Mouse (Mus musculus): ENCODE data around the gene Nppb. TPM values are rescaled to one million over a fixed set of nuclear protein-coding genes. Genes with fewer than 3 reads are reported as not detected.

Nppb gene
- not detected in 2 replicates for total RNA-seq (2014; rRNA removed)
- polyA plus RNA-seq (2015; fragmentation: Nextera tagmentation; extraction: Ambion mirVana): 0.21 TPM in 1 of 2 replicates, not detected in the other

DNA sequence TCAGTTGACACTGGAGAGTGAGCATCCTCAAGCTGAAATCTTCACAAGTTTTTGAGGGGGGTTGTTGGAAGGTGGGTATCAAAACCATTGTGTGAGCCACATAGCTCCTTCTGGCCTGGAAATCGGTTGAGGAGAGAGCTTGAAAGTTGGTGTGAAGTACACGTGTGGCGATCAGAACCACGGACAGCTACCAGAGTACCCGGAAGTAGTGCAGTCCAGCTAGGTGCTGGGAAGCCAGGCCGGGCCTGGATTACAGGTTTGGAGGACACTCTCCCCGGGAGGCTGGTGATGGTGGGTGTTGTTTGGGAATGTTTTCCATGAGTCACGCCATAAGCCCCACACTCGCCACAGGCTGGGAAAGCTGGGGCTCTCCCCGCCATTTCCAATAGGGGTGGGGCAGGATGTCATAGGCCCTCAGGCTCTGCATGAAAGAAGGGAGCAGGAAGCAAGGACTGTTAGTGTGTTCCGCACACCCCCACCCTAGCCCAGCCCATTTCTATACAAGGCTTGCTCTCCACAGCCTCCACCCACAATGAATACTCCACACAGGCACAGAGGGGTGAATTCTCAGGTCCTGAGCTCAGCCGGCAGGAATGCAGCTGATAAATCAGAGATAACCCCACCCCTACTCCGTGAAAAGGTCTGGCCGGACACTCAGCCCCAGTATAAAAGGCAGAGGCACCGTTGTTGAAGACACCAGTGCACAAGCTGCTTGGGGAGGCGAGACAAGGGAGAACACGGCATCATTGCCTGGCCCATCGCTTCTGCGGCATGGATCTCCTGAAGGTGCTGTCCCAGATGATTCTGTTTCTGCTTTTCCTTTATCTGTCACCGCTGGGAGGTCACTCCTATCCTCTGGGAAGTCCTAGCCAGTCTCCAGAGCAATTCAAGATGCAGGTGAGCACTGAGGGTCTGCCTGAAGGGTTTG, at the start of gene Nppb:
TSS of gene Nppb (plus strand) at position 584 of the 928 bp plus-strand sequence.
- Histone ChIP-seq H3K4me3 (ENCODE audit: low read depth, low read length) (no peak within 1 kb of the TSS), H3K4me2 (ENCODE audit: low read depth) (no peak within 1 kb of the TSS), H3K4me1 (ENCODE audit: insufficient read depth) (no peaks in the 10 kb centered on the region), H3K27me3 (ENCODE audit: insufficient read depth, low read length) (no peaks in the 10 kb centered on the region), H3K9ac (no peak within 1 kb of the TSS), H3K27ac (ENCODE audit: low read depth, low read length) (no peak within 1 kb of the TSS), H3K9me3 (ENCODE audit: low read length) (no peaks in the 10 kb centered on the region), H3K36me3 (ENCODE audit: insufficient read depth) (no peaks in the 10 kb centered on the region)
- WGBS: 39% methylated on average over 20 of the region's 20 CpGs
- no peak for DNase-seq
- no peak; the same call in 1 of the 2 replicates for ATAC-seq
- TF ChIP-seq CTCF (IDR thresholded peaks at IDR 0.05; ENCODE audit: low read depth): no peak

DNA sequence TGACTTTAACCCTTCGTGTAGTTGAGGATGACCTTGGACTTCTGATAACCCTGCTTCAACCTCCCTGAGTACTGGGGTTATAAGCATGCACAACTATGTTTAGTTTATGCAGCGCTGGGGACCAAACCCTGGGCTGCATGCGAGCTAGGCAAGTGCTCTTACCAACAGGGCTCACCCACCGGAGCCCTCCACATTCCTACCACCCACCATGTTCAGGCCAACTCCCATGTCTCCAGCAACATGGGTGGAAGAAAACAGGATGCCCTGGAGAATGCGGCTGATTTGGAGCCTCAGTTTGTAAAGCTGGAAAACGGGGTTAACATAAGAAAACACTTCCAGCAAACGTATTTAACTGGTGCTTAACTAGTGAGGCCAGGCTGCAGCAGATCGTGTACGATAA, 49.7 kb upstream of the Nppb start:
- no peak for TF ChIP-seq CTCF (IDR thresholded peaks at IDR 0.05; ENCODE audit: low read depth)
- Histone ChIP-seq H3K4me2 (ENCODE audit: low read depth) (peak overlapping the region; percentile 87), H3K4me3 (ENCODE audit: low read depth, low read length) (peak overlapping the region; percentile 46), H3K9me3 (ENCODE audit: low read length) (no peaks in the 10 kb centered on the region), H3K27me3 (ENCODE audit: insufficient read depth, low read length) (no peaks in the 10 kb centered on the region), H3K27ac (ENCODE audit: low read depth, low read length) (no peak overlapping the region), H3K36me3 (ENCODE audit: insufficient read depth) (no peaks in the 10 kb centered on the region), H3K9ac (peak overlapping the region; percentile 43), H3K4me1 (ENCODE audit: insufficient read depth) (peaks cover 4% of the 10 kb centered on the region; the same call in 1 of the 2 replicates)
- ATAC-seq: no peak
- 21% methylated on average over 9 of the region's 9 CpGs for WGBS
- DNase-seq: no peak

DNA sequence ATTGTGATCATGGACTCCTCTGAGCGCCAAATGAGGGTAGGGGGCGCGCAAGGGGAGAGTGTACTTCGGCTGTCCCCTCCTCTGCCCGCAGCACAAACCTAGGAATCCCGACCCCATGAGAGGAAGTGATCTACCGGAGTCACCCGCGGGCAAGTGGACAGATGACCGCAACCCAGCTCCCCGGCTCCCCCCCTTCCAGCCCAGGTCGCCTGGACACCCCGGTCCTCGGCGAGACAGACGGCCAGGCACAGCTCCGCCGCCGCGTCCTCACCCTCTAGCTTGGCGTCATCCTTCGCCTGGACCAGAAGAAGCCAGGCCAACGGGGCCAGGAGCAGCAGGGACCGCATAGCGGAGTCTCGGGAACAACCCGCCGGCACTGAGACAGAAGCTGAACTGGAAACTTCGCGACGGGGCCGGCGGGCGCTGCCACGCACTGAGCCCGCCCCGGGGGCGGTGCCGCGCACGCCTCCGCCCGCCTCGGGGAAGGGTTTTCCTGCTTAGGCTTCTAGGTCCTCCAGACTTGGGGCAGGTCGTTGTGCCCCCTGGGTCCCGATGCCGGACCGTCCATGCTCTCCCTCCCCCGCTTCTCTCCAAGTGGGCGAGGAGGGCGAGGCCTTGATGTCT, 49.1 kb upstream of the Nppb start, which contains the start of gene Plod1:
TSS of gene Plod1 (minus strand) at position 437 of the 624 bp plus-strand sequence.
- 1% methylated on average over 51 of the region's 51 CpGs for WGBS
- no peak within 1 kb of the TSS for H3K27ac ChIP-seq (ENCODE audit: low read depth, low read length)
- peak within 1 kb of the TSS; percentile 43 for H3K9ac ChIP-seq

DNA sequence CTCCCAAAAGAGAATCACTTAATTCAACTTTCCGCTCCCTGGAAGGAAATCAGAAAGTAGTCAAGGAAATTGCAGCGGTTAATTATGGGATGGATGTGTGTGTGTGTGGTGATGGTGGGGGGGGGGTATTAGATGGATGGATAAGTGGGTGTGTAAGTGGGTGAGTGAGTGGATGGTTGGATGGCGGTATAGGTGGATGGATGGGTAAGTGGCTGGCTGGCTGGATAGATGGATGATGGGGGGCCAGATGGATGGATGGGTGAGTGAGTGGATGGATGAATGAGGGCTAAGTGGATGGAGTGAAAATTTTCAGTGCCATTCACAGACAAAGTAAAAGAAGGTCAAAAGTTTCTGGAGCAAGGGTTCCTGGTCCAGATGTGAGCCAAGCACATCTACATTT, 48.6 kb upstream of the Nppb start:
- Histone ChIP-seq H3K27me3 (ENCODE audit: insufficient read depth, low read length) (no peaks in the 10 kb centered on the region), H3K4me3 (ENCODE audit: low read depth, low read length) (peak overlapping the region; percentile 46), H3K9me3 (ENCODE audit: low read length) (no peaks in the 10 kb centered on the region), H3K4me2 (ENCODE audit: low read depth) (peak overlapping the region; percentile 87), H3K4me1 (ENCODE audit: insufficient read depth) (peaks cover 10% of the 10 kb centered on the region), H3K27ac (ENCODE audit: low read depth, low read length) (no peak overlapping the region), H3K36me3 (ENCODE audit: insufficient read depth) (no peaks in the 10 kb centered on the region), H3K9ac (no peak overlapping the region)
- no peak for TF ChIP-seq CTCF (IDR thresholded peaks at IDR 0.05; ENCODE audit: low read depth)
- no peak for ATAC-seq
- DNase-seq: no peak
- WGBS: 38% methylated on average over 3 of the region's 3 CpGs

More for the DNA sequence above, 49.1 kb upstream of the Nppb start, which contains the start of gene Plod1:
- peak; percentile 70 for DNase-seq
- peak; percentile 67 for ATAC-seq
- TF ChIP-seq CTCF (IDR thresholded peaks at IDR 0.05; ENCODE audit: low read depth): peak; percentile 36
- H3K4me3 ChIP-seq (ENCODE audit: low read depth, low read length): peak within 1 kb of the TSS; percentile 46
- H3K4me1 ChIP-seq (ENCODE audit: insufficient read depth): peaks cover 4% of the 10 kb centered on the region; the same call in 1 of the 2 replicates
- peak within 1 kb of the TSS; percentile 87 for H3K4me2 ChIP-seq (ENCODE audit: low read depth)
- no peaks in the 10 kb centered on the region for H3K36me3 ChIP-seq (ENCODE audit: insufficient read depth)
- H3K9me3 ChIP-seq (ENCODE audit: low read length): no peaks in the 10 kb centered on the region
- H3K27me3 ChIP-seq (ENCODE audit: insufficient read depth, low read length): no peaks in the 10 kb centered on the region

DNA sequence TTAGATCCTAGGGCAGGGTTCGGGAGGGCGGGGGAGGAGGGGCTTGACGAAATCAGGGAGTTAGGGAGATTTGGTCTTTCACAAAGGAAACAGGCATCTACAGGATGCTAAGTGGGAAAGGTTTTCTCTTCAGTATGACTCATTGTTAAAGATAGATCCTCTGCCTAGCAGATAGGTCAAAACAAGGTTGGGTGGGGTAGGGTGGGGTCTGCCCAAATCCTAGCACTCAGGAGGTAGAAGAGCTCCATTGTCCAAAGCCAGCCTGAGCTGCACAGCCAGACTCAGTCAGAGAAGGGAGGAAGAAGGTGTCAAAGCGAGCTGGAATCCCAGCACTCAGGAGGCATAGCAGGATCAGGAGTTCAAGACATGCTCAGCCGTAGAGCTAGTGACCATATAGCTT, 48.1 kb upstream of the Nppb start:
- DNase-seq (no peak), ATAC-seq (no peak)
- TF ChIP-seq CTCF (IDR thresholded peaks at IDR 0.05; ENCODE audit: low read depth): no peak
- H3K4me3 ChIP-seq (ENCODE audit: low read depth, low read length): no peak overlapping the region
- WGBS: 50% methylated on average over 5 of the region's 5 CpGs
- H3K36me3 ChIP-seq (ENCODE audit: insufficient read depth): no peaks in the 10 kb centered on the region
- no peaks in the 10 kb centered on the region for H3K9me3 ChIP-seq (ENCODE audit: low read length)
- no peaks in the 10 kb centered on the region for H3K27me3 ChIP-seq (ENCODE audit: insufficient read depth, low read length)
- H3K9ac ChIP-seq: no peak overlapping the region
- peaks cover 11% of the 10 kb centered on the region for H3K4me1 ChIP-seq (ENCODE audit: insufficient read depth)
- H3K27ac ChIP-seq (ENCODE audit: low read depth, low read length): no peak overlapping the region
- no peak overlapping the region for H3K4me2 ChIP-seq (ENCODE audit: low read depth)

DNA sequence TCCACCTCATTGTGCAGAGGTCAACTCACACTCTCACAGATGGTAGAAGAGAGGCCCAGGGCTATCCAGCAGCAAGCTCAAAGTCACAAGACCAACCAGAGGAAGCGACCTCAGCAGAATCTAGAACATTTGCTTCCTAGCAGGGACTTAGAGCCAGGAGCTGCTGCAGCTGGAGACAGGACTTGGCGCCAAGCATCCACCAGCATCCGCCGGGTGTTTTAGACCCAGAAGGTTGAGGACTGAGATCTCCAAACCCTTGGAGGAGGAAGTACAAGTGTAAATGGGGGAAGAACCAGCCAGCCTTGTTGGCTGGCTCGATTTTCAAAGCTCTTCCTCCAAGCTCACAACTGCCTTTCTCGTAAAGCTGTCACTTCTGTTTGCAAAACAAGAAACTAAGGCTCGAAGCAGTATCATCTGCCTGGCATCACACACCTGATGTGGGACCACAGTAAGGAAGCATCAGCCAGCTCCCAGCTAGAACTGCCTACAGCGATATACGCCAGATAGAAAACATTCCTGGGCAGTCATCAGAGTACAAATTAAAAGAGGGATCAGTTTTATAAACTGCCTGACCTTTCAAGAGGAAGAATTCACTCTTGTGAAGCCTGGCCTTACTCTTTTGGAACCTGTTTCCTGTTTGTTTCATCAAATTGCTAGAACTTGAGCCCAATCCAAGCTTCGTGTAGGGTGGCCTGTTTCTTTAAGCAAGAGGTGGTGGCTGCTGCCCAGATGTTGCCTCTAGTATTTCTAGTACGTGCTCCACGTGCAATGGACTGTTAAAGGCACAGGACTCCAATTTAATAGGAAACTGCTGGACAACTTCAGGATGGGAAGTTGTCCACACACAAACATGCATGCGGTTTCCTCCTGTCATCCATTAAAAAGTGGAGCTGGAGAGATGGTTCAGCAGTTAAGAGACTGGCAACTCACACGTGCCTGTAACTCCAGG, 47.2 kb upstream of the Nppb start:
- ATAC-seq (no peak), DNase-seq (no peak)
- no peaks in the 10 kb centered on the region for H3K9me3 ChIP-seq (ENCODE audit: low read length)
- WGBS: 70% methylated on average over 14 of the region's 14 CpGs
- no peak for TF ChIP-seq CTCF (IDR thresholded peaks at IDR 0.05; ENCODE audit: low read depth)
- no peak overlapping the region for H3K4me2 ChIP-seq (ENCODE audit: low read depth)
- peaks cover 15% of the 10 kb centered on the region for H3K4me1 ChIP-seq (ENCODE audit: insufficient read depth)
- no peak overlapping the region for H3K4me3 ChIP-seq (ENCODE audit: low read depth, low read length)
- no peaks in the 10 kb centered on the region for H3K27me3 ChIP-seq (ENCODE audit: insufficient read depth, low read length)
- H3K9ac ChIP-seq: no peak overlapping the region
- no peak overlapping the region for H3K27ac ChIP-seq (ENCODE audit: low read depth, low read length)
- no peaks in the 10 kb centered on the region for H3K36me3 ChIP-seq (ENCODE audit: insufficient read depth)
